Mouse (Mus musculus): Measurements from ENCODE around the gene Pgrmc1.

- no peak for TF ChIP-seq CTCF (IDR thresholded peaks at IDR 0.05; ENCODE audit: extremely low read depth, insufficient read depth, insufficient read length, insufficient replicate concordance)
- TF ChIP-seq POLR2A (IDR thresholded peaks at IDR 0.05; ENCODE audit: low read depth, low read length) = no peak
Observed at GRCm38 (mm10) chrX:36640046-36640445, 42.0 kb downstream of the Pgrmc1 start.
